Mouse (Mus musculus): ENCODE results near the gene Diaph2. TPM values are rescaled to one million over a fixed set of nuclear protein-coding genes. Genes with fewer than 3 reads are reported as not detected.

The Diaph2 gene
- polyA plus RNA-seq, 1 experiment = 13.2 TPM

DNA sequence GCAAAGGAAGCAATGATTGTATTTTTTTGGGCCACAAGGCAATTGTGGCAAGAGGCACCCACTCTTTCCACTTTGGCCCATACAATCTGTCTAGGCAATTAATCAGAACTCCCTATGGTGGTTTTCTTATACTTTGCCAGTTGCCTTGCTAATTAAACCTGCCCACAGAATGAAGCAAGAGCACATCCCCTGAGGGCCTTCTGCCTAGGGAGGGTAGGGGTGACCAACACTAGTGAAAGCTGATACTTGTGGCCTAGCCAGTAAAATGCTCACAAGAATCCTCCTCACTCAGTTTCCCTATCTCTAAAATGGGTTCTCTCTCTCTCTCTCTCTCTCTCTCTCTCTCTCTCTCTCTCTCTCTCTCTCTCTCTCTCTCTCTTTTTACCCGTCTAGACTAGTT lies 440 bp upstream of the Diaph2 start:
- Histone ChIP-seq H3K27ac (ENCODE audit: control insufficient read depth, insufficient read depth, low read depth, low read length, poor library complexity) (no peak overlapping the region), H3K4me1 (ENCODE audit: control insufficient read depth, insufficient read depth, low read length) (no peaks in the 10 kb centered on the region; the same call in 1 of the 2 replicates), H3K4me3 (replicated peaks; ENCODE audit: control insufficient read depth, low read depth, low read length) (no peak overlapping the region)
- 14% methylated on average over 1 of the region's 1 CpGs for WGBS
- TF ChIP-seq CTCF (IDR thresholded peaks at IDR 0.05; ENCODE audit: control insufficient read depth, insufficient read depth, low read length) = no peak
- TF ChIP-seq POLR2A (IDR thresholded peaks at IDR 0.05; ENCODE audit: borderline replicate concordance, control insufficient read depth, low read depth, low read length) = no peak

DNA sequence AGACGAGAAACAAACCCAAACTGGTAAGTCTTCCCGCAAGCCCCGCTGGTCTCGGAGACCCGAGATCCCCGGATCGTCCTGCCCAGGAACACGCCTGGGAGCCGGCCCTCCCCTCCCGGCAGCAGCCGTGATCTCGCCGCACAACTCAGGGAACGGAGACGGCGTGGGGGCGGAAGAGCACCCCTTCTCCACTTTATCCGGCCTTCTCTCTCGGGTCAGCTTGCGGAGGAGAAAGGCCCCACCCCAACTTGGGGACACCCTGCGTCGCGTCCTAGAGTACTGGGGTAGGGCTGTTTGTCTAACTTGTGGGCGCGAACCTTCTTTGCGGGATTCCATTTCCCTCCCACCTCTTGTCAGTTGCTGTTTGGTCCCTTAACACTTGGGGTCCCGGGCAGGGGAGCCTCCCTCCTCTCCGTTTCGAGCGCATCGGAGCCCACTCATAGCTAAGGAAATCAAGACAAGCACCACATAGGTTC lies 590 bp downstream of the Diaph2 start:
- Histone ChIP-seq H3K4me3 (replicated peaks; ENCODE audit: control insufficient read depth, low read depth, low read length) (peak overlapping the region; percentile 74), H3K4me1 (ENCODE audit: control insufficient read depth, insufficient read depth, low read length) (no peaks in the 10 kb centered on the region; the same call in 1 of the 2 replicates), H3K27ac (ENCODE audit: control insufficient read depth, insufficient read depth, low read depth, low read length, poor library complexity) (peak overlapping the region; percentile 87)
- WGBS = 20% methylated on average over 31 of the region's 31 CpGs
- TF ChIP-seq POLR2A (IDR thresholded peaks at IDR 0.05; ENCODE audit: borderline replicate concordance, control insufficient read depth, low read depth, low read length) = no peak
- TF ChIP-seq CTCF (IDR thresholded peaks at IDR 0.05; ENCODE audit: control insufficient read depth, insufficient read depth, low read length) = no peak

DNA sequence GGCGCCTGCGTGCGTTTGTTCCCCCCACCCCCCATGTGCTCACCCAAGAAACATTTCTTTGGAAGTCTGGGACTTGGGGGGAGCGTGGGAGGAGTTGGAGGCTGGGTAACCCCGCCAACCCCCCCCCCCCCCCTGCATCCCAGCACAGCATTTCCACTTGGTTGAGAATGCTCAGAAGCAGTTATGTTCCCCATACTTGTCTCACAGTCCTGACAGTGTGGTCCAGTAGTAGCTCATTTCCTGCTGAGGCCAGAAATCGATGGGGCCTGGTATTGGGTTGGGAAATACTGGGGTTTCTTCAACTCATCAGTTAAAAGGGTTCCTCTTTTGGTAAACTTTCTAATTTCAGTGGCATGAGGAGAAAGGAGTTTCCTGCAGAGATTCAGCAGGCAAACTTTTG lies 1.1 kb downstream of the Diaph2 start:
- 8% methylated on average over 6 of the region's 6 CpGs for WGBS
- Histone ChIP-seq H3K4me1 (ENCODE audit: control insufficient read depth, insufficient read depth, low read length) (no peaks in the 10 kb centered on the region; the same call in 1 of the 2 replicates), H3K4me3 (replicated peaks; ENCODE audit: control insufficient read depth, low read depth, low read length) (peak overlapping the region; percentile 74), H3K27ac (ENCODE audit: control insufficient read depth, insufficient read depth, low read depth, low read length, poor library complexity) (peak overlapping the region; percentile 87)
- TF ChIP-seq POLR2A (IDR thresholded peaks at IDR 0.05; ENCODE audit: borderline replicate concordance, control insufficient read depth, low read depth, low read length) (no peak), CTCF (IDR thresholded peaks at IDR 0.05; ENCODE audit: control insufficient read depth, insufficient read depth, low read length) (no peak)

- TF ChIP-seq CTCF (IDR thresholded peaks at IDR 0.05; ENCODE audit: control insufficient read depth, insufficient read depth, low read length) (no peak), POLR2A (IDR thresholded peaks at IDR 0.05; ENCODE audit: borderline replicate concordance, control insufficient read depth, low read depth, low read length) (no peak)
- Histone ChIP-seq H3K27ac (ENCODE audit: control insufficient read depth, insufficient read depth, low read depth, low read length, poor library complexity) (no peak overlapping the region), H3K4me3 (replicated peaks; ENCODE audit: control insufficient read depth, low read depth, low read length) (no peak overlapping the region), H3K4me1 (ENCODE audit: control insufficient read depth, insufficient read depth, low read length) (no peaks in the 10 kb centered on the region; the same call in 1 of the 2 replicates)
Observed at GRCm38 (mm10) chrX:129756606-129757005, 7.1 kb downstream of the Diaph2 start.

DNA sequence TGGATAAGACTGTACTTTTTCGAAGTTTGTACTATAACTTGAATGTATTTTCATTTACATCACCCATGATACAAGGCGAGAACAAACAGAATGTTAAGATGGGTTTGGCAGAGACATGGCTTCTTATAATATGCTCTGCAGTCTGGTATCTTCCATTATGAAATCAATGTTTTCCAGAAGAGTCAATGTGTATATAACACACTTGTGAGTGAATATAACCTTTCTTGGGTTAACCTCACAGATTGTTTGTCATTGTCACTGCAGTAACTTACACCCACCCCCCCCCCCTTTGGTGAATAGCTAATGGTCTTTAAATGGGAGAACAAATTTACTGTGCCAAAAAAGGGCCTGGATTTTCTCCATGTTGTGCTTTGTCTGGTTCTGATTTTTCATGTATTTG lies 13.1 kb downstream of the Diaph2 start:
- no peaks in the 10 kb centered on the region for H3K4me1 ChIP-seq (ENCODE audit: control insufficient read depth, insufficient read depth, low read length)
- 85% methylated on average over 2 of the region's 2 CpGs for WGBS
- no peak overlapping the region for H3K27ac ChIP-seq (ENCODE audit: control insufficient read depth, insufficient read depth, low read depth, low read length, poor library complexity)
- TF ChIP-seq POLR2A (IDR thresholded peaks at IDR 0.05; ENCODE audit: borderline replicate concordance, control insufficient read depth, low read depth, low read length) (no peak), CTCF (IDR thresholded peaks at IDR 0.05; ENCODE audit: control insufficient read depth, insufficient read depth, low read length) (no peak)
- no peak overlapping the region for H3K4me3 ChIP-seq (replicated peaks; ENCODE audit: control insufficient read depth, low read depth, low read length)

DNA sequence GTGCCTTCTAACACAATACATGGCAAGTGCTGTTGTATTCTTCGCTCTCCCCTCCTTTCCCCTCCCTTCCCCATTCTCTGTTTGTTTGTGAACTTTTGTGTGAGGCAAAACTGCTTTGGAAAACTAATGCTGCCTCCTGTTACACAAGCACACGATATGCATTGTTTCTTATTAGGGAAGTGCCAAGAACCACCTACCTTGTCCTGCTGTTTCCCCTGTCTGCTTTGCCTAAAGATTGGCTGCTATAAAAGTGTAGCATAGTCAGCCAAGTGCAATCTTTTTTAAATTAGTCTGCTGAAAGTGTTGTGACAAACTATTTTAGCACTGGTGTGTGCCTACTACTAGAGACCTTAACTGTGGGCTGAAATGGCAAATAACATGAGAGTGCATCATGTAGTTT lies 15.8 kb downstream of the Diaph2 start:
- 55% methylated on average over 2 of the region's 2 CpGs for WGBS
- Histone ChIP-seq H3K27ac (ENCODE audit: control insufficient read depth, insufficient read depth, low read depth, low read length, poor library complexity) (no peak overlapping the region), H3K4me1 (ENCODE audit: control insufficient read depth, insufficient read depth, low read length) (no peaks in the 10 kb centered on the region), H3K4me3 (replicated peaks; ENCODE audit: control insufficient read depth, low read depth, low read length) (no peak overlapping the region)
- TF ChIP-seq POLR2A (IDR thresholded peaks at IDR 0.05; ENCODE audit: borderline replicate concordance, control insufficient read depth, low read depth, low read length) (no peak), CTCF (IDR thresholded peaks at IDR 0.05; ENCODE audit: control insufficient read depth, insufficient read depth, low read length) (no peak)

- Histone ChIP-seq H3K4me3 (replicated peaks; ENCODE audit: control insufficient read depth, low read depth, low read length) (no peak overlapping the region), H3K4me1 (ENCODE audit: control insufficient read depth, insufficient read depth, low read length) (no peaks in the 10 kb centered on the region), H3K27ac (ENCODE audit: control insufficient read depth, insufficient read depth, low read depth, low read length, poor library complexity) (no peak overlapping the region)
- WGBS = 52% methylated on average over 1 of the region's 1 CpGs
- TF ChIP-seq CTCF (IDR thresholded peaks at IDR 0.05; ENCODE audit: control insufficient read depth, insufficient read depth, low read length) (no peak), POLR2A (IDR thresholded peaks at IDR 0.05; ENCODE audit: borderline replicate concordance, control insufficient read depth, low read depth, low read length) (no peak)
Observed at GRCm38 (mm10) chrX:129766811-129767210, 17.3 kb downstream of the Diaph2 start.

GRCm38 (mm10) chrX:129770625-129771024 lies 21.1 kb downstream of the Diaph2 start:
- no peak for TF ChIP-seq POLR2A (IDR thresholded peaks at IDR 0.05; ENCODE audit: borderline replicate concordance, control insufficient read depth, low read depth, low read length)
- no peak for TF ChIP-seq CTCF (IDR thresholded peaks at IDR 0.05; ENCODE audit: control insufficient read depth, insufficient read depth, low read length)
- WGBS = 68% methylated on average over 2 of the region's 2 CpGs
- no peaks in the 10 kb centered on the region for H3K4me1 ChIP-seq (ENCODE audit: control insufficient read depth, insufficient read depth, low read length)
- H3K27ac ChIP-seq (ENCODE audit: control insufficient read depth, insufficient read depth, low read depth, low read length, poor library complexity) = no peak overlapping the region
- no peak overlapping the region for H3K4me3 ChIP-seq (replicated peaks; ENCODE audit: control insufficient read depth, low read depth, low read length)

Measured in bone marrow, adult 2 months (tissue).